Mouse (Mus musculus): Measurements from ENCODE around the gene Zfp472. TPM values are rescaled to one million over a fixed set of nuclear protein-coding genes. Genes with fewer than 3 reads are reported as not detected.
"Not testable (repeated sequence)": the region's sequence is repeated elsewhere in the genome, so short reads cannot be mapped to it uniquely, and the experiment has no call there.

Gene Zfp472
- total RNA-seq, 2 experiments from 2014 or later, result 16.5 to 16.8 TPM

DNA sequence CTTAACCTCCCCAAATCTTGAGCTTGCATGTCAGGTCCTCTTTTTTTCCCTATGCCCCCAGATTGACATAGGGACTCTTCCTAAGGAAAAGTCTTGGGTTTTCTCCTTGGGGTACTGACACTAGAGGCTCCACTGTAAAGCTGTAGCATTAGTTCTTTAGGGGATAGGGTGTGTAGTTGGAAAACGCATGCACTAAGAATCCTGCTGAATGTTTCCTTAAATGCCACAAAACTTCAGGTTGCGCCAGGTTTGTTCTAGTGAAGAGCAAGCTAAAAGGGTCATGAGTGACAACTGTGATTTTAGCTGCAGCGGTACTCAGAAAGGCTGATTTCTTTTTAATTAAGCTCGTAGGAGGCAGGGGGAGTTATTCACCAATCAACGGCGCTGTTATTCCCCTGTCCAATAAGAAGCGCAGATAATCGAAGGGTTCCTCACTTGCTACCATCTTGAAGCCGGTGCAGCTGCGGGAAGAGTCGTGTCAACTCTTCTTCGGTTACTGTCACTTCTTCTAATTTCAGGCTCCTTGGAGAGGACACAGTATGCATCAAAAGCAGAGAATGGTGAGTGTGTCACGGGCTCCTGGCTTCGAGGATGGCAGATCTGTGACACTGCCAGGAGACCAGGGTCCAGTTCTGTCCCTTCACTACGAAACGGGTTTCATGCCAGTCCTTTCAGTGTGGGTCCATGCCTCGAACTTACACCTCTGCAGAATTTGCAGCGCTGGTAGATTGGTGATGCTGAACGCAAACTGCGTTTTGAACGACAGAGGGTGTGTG lies 27.3 kb downstream of the Zfp472 start, which contains the start of gene Zfp952:
Gene Zfp952 (plus strand): TSS at position 431 of the 776 bp plus-strand sequence.
- peak; percentile 99 for ATAC-seq (replicated peaks; ENCODE audit: low FRiP score, low TSS enrichment, poor library complexity, severe bottlenecking)

GRCm38 (mm10) chr17:32998492-32998891 lies 32.9 kb downstream of the Zfp472 start:
- ATAC-seq (replicated peaks; ENCODE audit: low FRiP score, low TSS enrichment, poor library complexity, severe bottlenecking), result no peak

- ATAC-seq (replicated peaks; ENCODE audit: low FRiP score, low TSS enrichment, poor library complexity, severe bottlenecking), result no peak; the same call in 1 of the 2 replicates
These were observed 42.7 kb downstream of the Zfp472 start for GRCm38 (mm10) chr17:33008337-33008736.

DNA sequence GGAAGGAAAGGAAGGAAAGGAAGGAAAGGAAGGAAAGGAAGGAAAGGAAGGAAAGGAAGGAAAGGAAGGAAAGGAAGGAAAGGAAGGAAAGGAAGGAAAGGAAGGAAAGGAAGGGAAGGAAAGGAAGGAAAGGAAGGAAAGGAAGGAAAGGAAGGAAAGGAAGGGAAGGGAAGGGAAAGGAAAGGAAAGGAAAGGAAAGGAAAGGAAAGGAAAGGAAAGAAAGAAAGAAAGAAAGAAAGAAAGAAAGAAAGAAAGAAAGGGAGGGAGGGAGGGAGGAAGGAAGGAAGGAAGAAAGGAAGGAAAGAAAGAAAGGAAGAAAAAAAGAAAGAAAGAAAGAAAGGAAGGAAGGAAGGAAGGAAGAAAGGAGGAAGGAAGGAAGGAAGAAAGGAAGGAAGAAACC lies 54.8 kb downstream of the Zfp472 start:
- ATAC-seq (replicated peaks; ENCODE audit: low FRiP score, low TSS enrichment, poor library complexity, severe bottlenecking), result not testable (repeated sequence)

Other genes with a start within 250 kb of the Zfp472 start
- 33.5 and 53.2 TPM in 2 replicates for gene Zfp871, start 177.5 kb upstream of the Zfp472 start, total RNA-seq (2014; fragmentation: Nextera tagmentation)
- 18.9 and 29.5 TPM in 2 replicates for gene Zfp871, start 177.5 kb upstream of the Zfp472 start, total RNA-seq (2017)
- not detected in 2 replicates for gene Zfp811, start 155.9 kb upstream of the Zfp472 start, total RNA-seq (2014; fragmentation: Nextera tagmentation)
- gene Zfp811, start 155.9 kb upstream of the Zfp472 start, total RNA-seq (2017), result 0.11 TPM in 1 of 2 replicates, not detected in the other
- gene Zfp799, start 135.6 kb upstream of the Zfp472 start, total RNA-seq (2014; fragmentation: Nextera tagmentation), result 3.6 and 4.4 TPM in 2 replicates
- gene Zfp799, start 135.6 kb upstream of the Zfp472 start, total RNA-seq (2017), result 1.5 and 6.1 TPM in 2 replicates
- gene Zfp870, start 74.2 kb upstream of the Zfp472 start, total RNA-seq (2014; fragmentation: Nextera tagmentation), result 6.9 and 7.6 TPM in 2 replicates
- 1.1 and 6.5 TPM in 2 replicates for gene Zfp870, start 74.2 kb upstream of the Zfp472 start, total RNA-seq (2017)
- not detected in 2 replicates for gene Cyp4f14, start 48.5 kb upstream of the Zfp472 start, total RNA-seq (2014; fragmentation: Nextera tagmentation)
- not detected in 2 replicates for gene Cyp4f14, start 48.5 kb upstream of the Zfp472 start, total RNA-seq (2017)
- 14.4 and 19.2 TPM in 2 replicates for gene Cyp4f13, start 18.4 kb upstream of the Zfp472 start, total RNA-seq (2014; fragmentation: Nextera tagmentation)
- gene Cyp4f13, start 18.4 kb upstream of the Zfp472 start, total RNA-seq (2017), result 2.8 and 5.4 TPM in 2 replicates
- 7.5 and 8.5 TPM in 2 replicates for gene Zfp952, start 27.3 kb downstream of the Zfp472 start, total RNA-seq (2014; fragmentation: Nextera tagmentation)
- gene Zfp952, start 27.3 kb downstream of the Zfp472 start, total RNA-seq (2017), result 4.1 and 8.3 TPM in 2 replicates
- gene Zfp763, start 67.6 kb downstream of the Zfp472 start, total RNA-seq (2014; fragmentation: Nextera tagmentation), result 6.6 and 12.2 TPM in 2 replicates
- gene Zfp763, start 67.6 kb downstream of the Zfp472 start, total RNA-seq (2017), result 8.0 and 14.3 TPM in 2 replicates
- not detected in 2 replicates for gene 4921501E09Rik, start 102.2 kb downstream of the Zfp472 start, total RNA-seq (2014; fragmentation: Nextera tagmentation)
- gene 4921501E09Rik, start 102.2 kb downstream of the Zfp472 start, total RNA-seq (2017), result not detected in 2 replicates
- gene Zfp563, start 123.5 kb downstream of the Zfp472 start, total RNA-seq (2014; fragmentation: Nextera tagmentation), result 3.7 and 5.2 TPM in 2 replicates
- 3.9 and 6.8 TPM in 2 replicates for gene Zfp563, start 123.5 kb downstream of the Zfp472 start, total RNA-seq (2017)
- gene Morc2b, start 173.9 kb downstream of the Zfp472 start, total RNA-seq (2014; fragmentation: Nextera tagmentation), result not detected in 2 replicates
- not detected in 2 replicates for gene Morc2b, start 173.9 kb downstream of the Zfp472 start, total RNA-seq (2017)
- gene Olfr55, start 202.6 kb downstream of the Zfp472 start, total RNA-seq (2014; fragmentation: Nextera tagmentation), result not detected in 2 replicates
- not detected in 2 replicates for gene Olfr55, start 202.6 kb downstream of the Zfp472 start, total RNA-seq (2017)
- not detected in 2 replicates for gene Olfr239, start 225.5 kb downstream of the Zfp472 start, total RNA-seq (2014; fragmentation: Nextera tagmentation)
- gene Olfr239, start 225.5 kb downstream of the Zfp472 start, total RNA-seq (2017), result not detected in 2 replicates

Data from megakaryocyte-erythroid progenitor cell, adult 5-6 weeks (primary cell).